Mouse (Mus musculus) ZHBTc4 (cell line): ENCODE data around the gene Rad54l2.

ENCODE experiments used
- DNase-seq: peaks from one replicate; pipeline ENCODE4 v3.0.0-alpha.2; 2011; ENCODE audit warnings: low read depth, low spot score

The Rad54l2 gene

DNA sequence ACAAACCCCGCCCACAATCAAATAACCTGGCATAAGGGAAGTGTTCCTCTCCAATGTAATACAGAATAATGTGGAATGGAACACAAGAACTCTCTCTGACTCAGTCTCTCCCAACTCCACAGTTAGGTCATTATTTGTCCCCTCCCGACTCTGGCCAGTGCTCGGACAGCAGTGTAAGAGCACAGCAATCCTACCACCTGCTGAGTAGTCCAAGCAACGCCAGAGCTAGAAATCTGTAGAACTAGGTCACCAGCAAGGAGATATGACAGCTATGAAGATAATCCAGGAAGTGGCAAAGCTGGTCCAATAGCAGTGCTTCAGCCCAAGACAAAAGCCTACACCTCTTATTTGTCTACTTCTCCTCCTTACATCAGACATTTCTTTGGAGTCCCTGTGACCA is 112.4 kb downstream of the Rad54l2 start:
- DNase-seq = no peak

GRCm38 (mm10) chr9:106675965-106676364 is 113.0 kb downstream of the Rad54l2 start:
- peak; percentile 29 for DNase-seq

DNA sequence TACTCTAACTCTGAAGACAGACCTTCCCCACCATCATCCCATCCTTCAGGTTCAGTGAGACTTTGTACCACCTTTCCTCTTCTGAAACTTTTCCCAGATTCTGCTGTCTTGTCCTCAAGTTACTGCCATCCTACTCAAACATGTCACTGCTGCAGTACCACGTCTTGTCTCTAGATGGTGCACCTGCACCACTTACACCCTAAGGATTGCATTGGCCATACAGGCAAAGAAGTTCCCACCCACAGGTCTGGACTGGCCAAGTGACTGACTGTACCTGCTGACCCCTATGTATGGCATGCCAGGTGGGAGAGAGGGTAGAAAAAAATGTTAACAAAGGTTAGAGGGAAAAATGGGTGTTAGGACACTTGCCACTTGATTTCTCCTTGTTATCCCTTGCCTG is 113.5 kb downstream of the Rad54l2 start:
- DNase-seq = peak; percentile 85

DNA sequence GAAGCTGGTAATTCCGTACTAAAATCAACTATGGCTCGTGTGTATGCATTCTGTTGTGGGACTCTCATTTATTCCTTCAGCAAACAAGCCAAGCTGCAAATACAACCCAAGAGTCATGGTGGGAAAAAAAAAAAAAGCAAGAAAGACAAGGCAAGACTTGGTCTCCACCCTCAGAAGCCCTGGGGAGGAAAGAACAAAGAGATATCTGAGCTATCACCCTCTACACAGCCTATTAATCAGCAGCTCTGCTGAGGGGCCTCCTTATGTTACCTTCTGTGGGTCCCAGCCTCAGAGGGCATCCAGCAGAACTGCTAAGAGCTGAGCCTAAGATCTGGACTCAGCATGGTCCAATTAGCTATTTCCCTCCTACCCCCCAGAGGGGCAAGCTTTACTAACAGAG is 115.1 kb downstream of the Rad54l2 start:
- no peak for DNase-seq

DNA sequence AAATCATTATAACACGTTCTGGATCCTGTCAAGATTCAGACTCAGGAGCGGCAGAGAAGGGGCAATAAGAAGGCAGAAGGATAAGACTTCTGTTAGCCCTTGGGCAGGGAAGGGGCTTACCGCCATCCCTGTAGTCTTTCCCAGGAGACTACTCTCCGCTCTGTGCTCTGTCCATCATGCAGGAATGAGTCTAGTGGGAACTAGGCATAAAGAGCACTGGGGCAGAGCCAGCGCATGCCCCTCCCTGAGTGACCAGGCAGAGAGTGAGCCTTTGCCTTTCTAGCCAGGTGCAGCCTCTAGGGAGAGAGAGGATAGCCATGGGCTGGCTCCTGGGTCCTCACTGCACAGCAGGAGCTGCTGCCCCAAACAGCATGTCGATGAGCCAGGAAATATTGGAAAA is 124.1 kb downstream of the Rad54l2 start:
- DNase-seq = no peak

DNA sequence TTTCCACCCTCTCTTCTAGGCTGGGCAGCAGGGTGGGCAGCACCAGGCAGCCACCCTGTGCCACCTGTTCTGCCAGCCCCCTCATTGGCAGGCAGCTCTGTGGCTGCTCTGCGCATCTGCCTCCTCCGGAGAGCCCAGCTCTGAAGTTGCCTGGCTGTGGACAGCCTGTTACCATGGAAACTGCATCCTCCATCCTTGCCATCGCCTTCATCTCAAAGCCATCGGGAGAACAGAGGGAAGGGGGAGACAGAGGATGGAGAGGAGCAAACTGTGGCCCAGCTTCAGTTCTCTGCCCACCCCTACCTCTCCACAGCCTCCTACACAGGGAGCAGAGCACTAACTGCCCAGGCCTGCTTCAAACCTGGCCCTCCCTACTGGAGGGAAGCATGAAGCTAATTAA is 124.6 kb downstream of the Rad54l2 start:
- no peak for DNase-seq

DNA sequence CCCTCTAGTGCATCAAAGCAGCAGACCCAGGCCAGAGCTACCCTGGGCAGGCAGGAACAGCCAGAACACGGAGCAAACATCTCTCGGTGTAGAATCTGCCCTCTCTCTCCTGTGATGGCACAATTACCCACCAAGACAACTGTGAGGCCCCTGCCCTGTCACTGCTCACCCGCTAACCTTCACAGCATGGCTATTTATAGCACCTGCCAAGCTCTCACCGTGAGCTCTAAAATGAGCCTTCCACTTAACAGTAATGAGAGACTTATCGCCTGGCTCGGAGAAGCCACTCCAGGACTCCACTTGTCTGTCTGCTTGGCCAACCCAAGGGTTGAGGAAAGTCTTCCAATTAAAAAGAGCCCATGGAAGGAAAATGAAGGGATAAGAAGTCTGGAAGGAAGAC is 125.8 kb downstream of the Rad54l2 start:
- DNase-seq = no peak

DNA sequence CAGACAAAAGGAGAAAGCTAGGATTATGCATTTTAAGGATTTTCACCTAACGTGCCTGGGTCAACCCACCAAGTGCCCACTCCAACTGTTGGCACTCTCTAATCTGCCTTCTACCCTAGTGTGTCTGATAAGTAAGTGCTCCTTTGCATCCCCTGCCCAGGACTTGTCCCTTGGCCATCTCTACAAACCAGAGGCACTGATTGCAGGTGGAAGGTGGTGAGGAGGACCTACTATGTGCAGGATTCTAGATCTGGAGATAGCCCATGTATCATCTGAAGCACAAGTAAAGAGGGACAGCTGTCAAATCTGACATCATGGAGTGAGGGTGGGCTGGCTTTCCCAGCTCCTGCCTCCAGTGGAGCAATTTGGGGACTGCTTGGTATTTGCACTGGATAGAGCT is 129.1 kb downstream of the Rad54l2 start:
- no peak for DNase-seq

- DNase-seq = no peak
Measured at GRCm38 (mm10) chr9:106659441-106659840, 129.6 kb downstream of the Rad54l2 start.

DNA sequence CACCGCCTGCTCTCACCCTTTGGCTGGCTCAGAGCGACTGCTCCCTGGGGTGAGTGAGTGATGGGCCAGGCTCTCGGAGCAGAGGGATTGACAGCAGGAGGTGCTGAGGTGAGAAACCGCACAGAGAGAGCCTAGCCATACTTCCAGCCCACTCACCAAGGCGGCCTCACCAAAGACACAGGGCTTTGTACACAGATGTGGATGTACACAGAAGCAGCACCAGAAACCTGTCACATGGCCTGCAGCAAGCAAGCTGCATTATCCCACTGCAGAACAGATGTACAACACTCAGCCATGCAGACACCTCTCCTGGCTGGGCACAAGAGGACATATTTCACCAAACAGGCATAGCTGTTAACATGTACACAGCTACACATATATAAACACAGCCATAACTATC is 131.4 kb downstream of the Rad54l2 start:
- no peak for DNase-seq

GRCm38 (mm10) chr9:106656820-106657219 is 132.2 kb downstream of the Rad54l2 start:
- DNase-seq = no peak

GRCm38 (mm10) chr9:106655884-106656720 is 132.9 kb downstream of the Rad54l2 start, which contains the start of gene Grm2:
Gene Grm2 (minus strand): TSS chr9:106656082.
- DNase-seq = peak; percentile 94

DNA sequence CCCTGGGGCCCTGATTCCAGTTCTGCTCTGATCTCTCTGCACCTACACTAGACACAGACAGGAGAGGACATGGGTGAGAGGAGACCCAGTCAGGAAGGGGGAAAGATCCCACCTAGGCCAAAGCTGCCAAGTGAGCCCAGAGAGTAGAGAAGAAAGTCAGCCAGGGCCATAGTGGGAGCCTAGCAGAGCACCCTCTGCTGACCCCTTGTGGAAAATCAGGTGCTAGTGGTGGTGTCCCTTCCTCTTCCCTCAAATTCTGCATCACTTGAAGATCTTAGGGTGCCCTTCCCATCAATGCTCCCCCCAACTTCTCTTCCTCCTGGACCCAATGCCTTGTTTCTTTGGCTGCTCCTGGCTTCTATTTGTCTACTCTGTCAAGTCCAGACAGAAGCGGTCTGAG is 136.3 kb downstream of the Rad54l2 start:
- no peak for DNase-seq

- DNase-seq = no peak
Measured at GRCm38 (mm10) chr9:106647226-106647625, 141.8 kb downstream of the Rad54l2 start.

DNA sequence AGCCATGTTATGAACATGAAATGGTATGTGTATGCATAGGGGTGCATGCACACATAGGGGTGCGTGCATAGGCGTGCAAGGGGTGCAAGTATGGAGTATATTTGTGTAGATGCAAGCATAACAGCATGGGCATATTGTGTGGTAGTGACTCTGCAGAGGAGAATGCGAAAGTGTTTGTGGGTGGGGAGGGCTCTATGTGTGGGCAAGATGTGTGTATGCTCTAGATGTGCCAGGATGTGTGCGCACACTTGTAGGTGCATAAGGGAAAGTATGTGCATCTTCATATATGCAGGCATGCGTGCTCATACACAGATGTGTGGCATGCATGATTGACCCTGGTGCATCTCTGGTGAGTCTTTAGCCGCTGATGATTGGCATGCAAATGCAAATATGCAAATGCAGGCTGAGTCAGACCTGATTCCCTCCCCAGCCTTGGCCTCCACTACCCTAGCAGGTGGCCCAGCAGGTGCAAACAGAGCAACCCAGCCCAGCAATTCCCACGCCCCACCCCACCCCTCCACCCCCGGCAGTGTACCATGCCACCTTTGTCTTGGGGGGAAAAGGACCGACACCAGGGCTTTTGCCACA is 143.2 kb downstream of the Rad54l2 start:
- DNase-seq = peak; percentile 76

GRCm38 (mm10) chr9:106643787-106644186 is 145.2 kb downstream of the Rad54l2 start:
- DNase-seq = peak; percentile 92

DNA sequence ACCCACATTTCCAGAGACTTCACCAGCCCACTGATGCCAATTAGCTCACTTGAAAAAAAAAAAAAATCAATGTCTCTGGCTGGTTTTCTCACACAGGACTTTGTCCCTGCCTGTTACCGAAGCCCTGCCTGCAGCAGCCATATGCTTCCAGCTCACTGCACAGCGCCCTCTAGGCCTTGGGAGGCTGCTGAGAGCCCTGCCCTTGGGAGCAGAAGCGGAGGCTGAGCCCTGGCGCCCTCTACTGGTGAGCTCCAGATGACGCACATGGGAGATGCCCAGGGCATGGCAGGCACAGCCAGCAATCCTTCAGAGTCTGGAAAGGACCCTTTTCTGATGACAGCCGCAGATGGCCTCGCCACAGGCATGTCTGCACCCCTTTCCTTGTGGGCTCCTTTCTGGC is 145.9 kb downstream of the Rad54l2 start:
- peak; percentile 95 for DNase-seq

- DNase-seq = no peak
Measured at GRCm38 (mm10) chr9:106641346-106641745, 147.6 kb downstream of the Rad54l2 start.

- no peak for DNase-seq
Measured at GRCm38 (mm10) chr9:106638154-106638553, 150.8 kb downstream of the Rad54l2 start.
